Mouse (Mus musculus): Measurements from ENCODE around the gene Lce3d. TPM values are rescaled to one million over a fixed set of nuclear protein-coding genes. Genes with fewer than 3 reads are reported as not detected.

The Lce3d gene
- polyA plus RNA-seq (2015; fragmentation: Nextera tagmentation; extraction: Ambion mirVana): not detected in 2 replicates

GRCm38 (mm10) chr3:92957090-92957489 is at the start of gene Lce3d:
Lce3d (plus strand) TSS chr3:92957390.

DNA sequence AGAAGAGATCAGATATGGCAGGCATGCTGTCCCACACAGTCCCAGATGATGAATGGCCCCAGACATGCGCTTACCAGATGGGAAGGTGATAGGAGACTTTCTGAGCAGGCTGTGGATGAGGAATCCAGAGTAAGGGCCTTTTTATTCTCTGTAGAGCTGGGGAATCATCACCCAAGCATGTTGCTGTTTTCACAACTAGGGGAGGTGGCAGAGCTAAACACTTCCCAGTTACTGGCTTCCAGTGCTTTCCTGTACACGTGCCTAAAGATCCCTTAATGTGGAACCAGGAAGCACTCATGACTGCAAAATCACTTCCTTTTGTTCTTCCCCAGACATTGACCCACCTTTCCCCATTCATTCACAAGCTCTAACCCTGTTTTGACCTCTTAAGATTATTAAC is 31.1 kb upstream of the Lce3d start, which contains the start of gene Lce3a:
Gene Lce3a, minus strand, starts transcription at position 101 of the 400 bp plus-strand sequence.

GRCm38 (mm10) chr3:92932679-92933078 is 24.5 kb upstream of the Lce3d start, which contains the start of gene Lce3b:
Lce3b (plus strand) TSS chr3:92932979.

GRCm38 (mm10) chr3:92944186-92944585 is 13.0 kb upstream of the Lce3d start, which contains the start of gene Lce3c:
Lce3c (plus strand) TSS chr3:92944486.

GRCm38 (mm10) chr3:92966761-92967160 is 9.6 kb downstream of the Lce3d start, which contains the start of gene Lce3e:
Lce3e (plus strand) TSS chr3:92967061.

DNA sequence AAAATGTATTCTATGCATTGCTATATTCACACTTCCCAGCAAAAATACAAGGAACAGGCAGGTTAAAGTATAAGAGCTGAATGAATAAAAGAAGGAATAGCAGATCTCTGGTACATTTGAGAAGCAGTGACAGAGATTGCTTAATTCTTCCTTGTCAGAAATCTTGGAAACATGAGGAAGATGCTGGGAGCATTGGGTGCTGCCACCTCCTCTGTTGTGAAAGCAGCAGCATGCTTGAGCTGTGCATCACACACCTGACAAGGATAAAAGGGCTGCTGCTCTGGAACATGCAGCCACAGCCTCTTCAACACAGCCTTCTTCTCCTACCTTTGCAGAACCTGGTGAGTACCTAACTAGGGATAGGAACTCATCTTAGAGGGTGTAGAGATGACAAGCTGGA is 34.7 kb downstream of the Lce3d start, which contains the start of gene Lce3f:
Gene Lce3f, plus strand, starts transcription at position 301 of the 400 bp plus-strand sequence.

Other genes starting within 250 kb of the Lce3d start
- not detected in 2 replicates for gene Lce1e, start 248.3 kb upstream of the Lce3d start, polyA plus RNA-seq (2015; fragmentation: Nextera tagmentation; extraction: Ambion mirVana)
- not detected in 2 replicates for gene Lce1f, start 237.0 kb upstream of the Lce3d start, polyA plus RNA-seq (2015; fragmentation: Nextera tagmentation; extraction: Ambion mirVana)
- gene Gm38119, start 218.3 kb upstream of the Lce3d start, polyA plus RNA-seq (2015; fragmentation: Nextera tagmentation; extraction: Ambion mirVana): not detected in 2 replicates
- gene Lce1g, start 205.1 kb upstream of the Lce3d start, polyA plus RNA-seq (2015; fragmentation: Nextera tagmentation; extraction: Ambion mirVana): not detected in 2 replicates
- gene Lce1h, start 192.3 kb upstream of the Lce3d start, polyA plus RNA-seq (2015; fragmentation: Nextera tagmentation; extraction: Ambion mirVana): not detected in 2 replicates
- not detected in 2 replicates for gene Lce1i, start 178.5 kb upstream of the Lce3d start, polyA plus RNA-seq (2015; fragmentation: Nextera tagmentation; extraction: Ambion mirVana)
- not detected in 2 replicates for gene Lce1j, start 166.9 kb upstream of the Lce3d start, polyA plus RNA-seq (2015; fragmentation: Nextera tagmentation; extraction: Ambion mirVana)
- not detected in 2 replicates for gene Lce1k, start 149.5 kb upstream of the Lce3d start, polyA plus RNA-seq (2015; fragmentation: Nextera tagmentation; extraction: Ambion mirVana)
- gene Kprp, start 130.1 kb upstream of the Lce3d start, polyA plus RNA-seq (2015; fragmentation: Nextera tagmentation; extraction: Ambion mirVana): not detected in 2 replicates
- not detected in 2 replicates for gene Lce1l, start 106.1 kb upstream of the Lce3d start, polyA plus RNA-seq (2015; fragmentation: Nextera tagmentation; extraction: Ambion mirVana)
- gene 2310050C09Rik, start 87.2 kb upstream of the Lce3d start, polyA plus RNA-seq (2015; fragmentation: Nextera tagmentation; extraction: Ambion mirVana): not detected in 2 replicates
- gene Lce3a, start 31.2 kb upstream of the Lce3d start, polyA plus RNA-seq (2015; fragmentation: Nextera tagmentation; extraction: Ambion mirVana): not detected in 2 replicates
- not detected in 2 replicates for gene Lce3b, start 24.4 kb upstream of the Lce3d start, polyA plus RNA-seq (2015; fragmentation: Nextera tagmentation; extraction: Ambion mirVana)
- not detected in 2 replicates for gene Lce3c, start 12.9 kb upstream of the Lce3d start, polyA plus RNA-seq (2015; fragmentation: Nextera tagmentation; extraction: Ambion mirVana)
- gene Lce3e, start 9.7 kb downstream of the Lce3d start, polyA plus RNA-seq (2015; fragmentation: Nextera tagmentation; extraction: Ambion mirVana): not detected in 2 replicates
- gene Lce3f, start 34.8 kb downstream of the Lce3d start, polyA plus RNA-seq (2015; fragmentation: Nextera tagmentation; extraction: Ambion mirVana): not detected in 2 replicates
- 0.79 and 0.97 TPM in 2 replicates for gene Crct1, start 58.3 kb downstream of the Lce3d start, polyA plus RNA-seq (2015; fragmentation: Nextera tagmentation; extraction: Ambion mirVana)
- not detected in 2 replicates for gene Lce1m, start 61.7 kb downstream of the Lce3d start, polyA plus RNA-seq (2015; fragmentation: Nextera tagmentation; extraction: Ambion mirVana)
- gene Gm4858, start 111.4 kb downstream of the Lce3d start, polyA plus RNA-seq (2015; fragmentation: Nextera tagmentation; extraction: Ambion mirVana): not detected in 2 replicates
- gene Crnn, start 187.4 kb downstream of the Lce3d start, polyA plus RNA-seq (2015; fragmentation: Nextera tagmentation; extraction: Ambion mirVana): not detected in 2 replicates
- gene Flg2, start 239.9 kb downstream of the Lce3d start, polyA plus RNA-seq (2015; fragmentation: Nextera tagmentation; extraction: Ambion mirVana): not detected in 2 replicates